Mouse (Mus musculus): ENCODE measurements around the gene Scn4b.

DNA sequence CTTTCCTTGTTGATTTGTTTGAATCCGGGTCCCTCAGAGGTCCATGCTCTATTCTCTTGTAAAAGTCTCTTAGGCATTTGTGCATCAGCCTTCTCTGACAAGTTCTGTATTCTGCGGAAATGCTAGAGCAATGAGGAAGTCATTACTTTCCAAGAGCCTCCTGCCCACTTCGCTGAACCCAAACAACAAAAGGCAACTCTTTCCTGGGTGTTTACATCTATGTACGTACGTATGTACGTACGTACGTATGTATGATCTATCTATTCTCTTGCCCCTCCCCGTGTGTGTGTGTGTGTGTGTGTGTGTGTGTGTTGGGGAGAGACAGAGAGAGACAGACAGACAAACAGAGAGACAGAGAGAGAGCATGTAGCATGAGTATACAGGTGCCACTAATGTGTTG lies 21.4 kb upstream of the Scn4b start:
- no peak for TF ChIP-seq CTCF (IDR thresholded peaks at IDR 0.05; ENCODE audit: borderline replicate concordance, insufficient read depth, low read length)
- no peak for TF ChIP-seq POLR2A (IDR thresholded peaks at IDR 0.05; ENCODE audit: low read depth, low read length)
